Mouse (Mus musculus) gastrocnemius, postnatal 14 days (tissue): ENCODE results near the gene Rimbp2. TPM values are rescaled to one million over a fixed set of nuclear protein-coding genes. Genes with fewer than 3 reads are reported as not detected.

Experiments
- DNase-seq: peaks from one replicate; pipeline ENCODE4 v3.0.0; 2021; ENCODE audit warnings: mixed read lengths
- intact Hi-C: fragments of 180-260 bp; cut with DNase I; formaldehyde crosslinking; loops from one replicate; pipeline ENCODE4 v1.15.1; 2025; ENCODE audit warnings: low total_unique reads
- total RNA-seq, 2 experiments: library from RNA; stranded (reverse); gene quantifications; 2 replicates each; pipeline ENCODE4 v1.2.3; 2021

Rimbp2 gene
- total RNA-seq, 2 experiments from 2014 or later: 0.12 TPM; not detected in 1

GRCm38 (mm10) chr5:128860907-128861306 lies 92.4 kb downstream of the Rimbp2 start:
- no peak for DNase-seq
- intact Hi-C loops: no loop called here

GRCm38 (mm10) chr5:128852791-128853190 lies 100.5 kb downstream of the Rimbp2 start:
- DNase-seq: no peak

GRCm38 (mm10) chr5:128847806-128848205 lies 105.5 kb downstream of the Rimbp2 start:
- intact Hi-C loops: no loop called here
- no peak for DNase-seq

More at GRCm38 (mm10) chr5:128852791-128853190, 100.5 kb downstream of the Rimbp2 start:
- intact Hi-C loops: no loop called here

- intact Hi-C loops: no loop called here
- no peak for DNase-seq
Measured at GRCm38 (mm10) chr5:128846433-128847040, 106.7 kb downstream of the Rimbp2 start.

GRCm38 (mm10) chr5:128845033-128845432 lies 108.3 kb downstream of the Rimbp2 start:
- intact Hi-C loops: no loop called here
- no peak for DNase-seq

- intact Hi-C loops: no loop called here
- no peak for DNase-seq
Measured at GRCm38 (mm10) chr5:128843982-128844381, 109.3 kb downstream of the Rimbp2 start.

GRCm38 (mm10) chr5:128841541-128841940 lies 111.7 kb downstream of the Rimbp2 start:
- no peak for DNase-seq
- intact Hi-C loops: no loop called here

- intact Hi-C loops: no loop called here
- DNase-seq: no peak
Measured at GRCm38 (mm10) chr5:128837045-128837444, 116.2 kb downstream of the Rimbp2 start.

- DNase-seq: no peak
- intact Hi-C loops: no loop called here
Measured at GRCm38 (mm10) chr5:128834126-128834525, 119.2 kb downstream of the Rimbp2 start.

- DNase-seq: no peak
- intact Hi-C loops: no loop called here
Measured at GRCm38 (mm10) chr5:128822843-128823242, 130.4 kb downstream of the Rimbp2 start.

GRCm38 (mm10) chr5:128819638-128820285 lies 133.5 kb downstream of the Rimbp2 start:
- no peak for DNase-seq
- intact Hi-C loops: no loop called here

GRCm38 (mm10) chr5:128815629-128816028 lies 137.7 kb downstream of the Rimbp2 start:
- no peak for DNase-seq
- intact Hi-C loops: no loop called here

- intact Hi-C loops: no loop called here
- DNase-seq: no peak
Measured at GRCm38 (mm10) chr5:128815078-128815477, 138.2 kb downstream of the Rimbp2 start.

- intact Hi-C loops: no loop called here
- no peak for DNase-seq
Measured at GRCm38 (mm10) chr5:128813121-128813520, 140.2 kb downstream of the Rimbp2 start.

- intact Hi-C loops: no loop called here
- DNase-seq: no peak
Measured at GRCm38 (mm10) chr5:128811431-128811830, 141.9 kb downstream of the Rimbp2 start.

GRCm38 (mm10) chr5:128810006-128810405 lies 143.3 kb downstream of the Rimbp2 start:
- intact Hi-C loops: no loop called here
- DNase-seq: no peak

- no peak for DNase-seq
- intact Hi-C loops: no loop called here
Measured at GRCm38 (mm10) chr5:128809406-128809805, 143.9 kb downstream of the Rimbp2 start.

- DNase-seq: no peak
- intact Hi-C loops: no loop called here
Measured at GRCm38 (mm10) chr5:128808547-128809182, 144.6 kb downstream of the Rimbp2 start.

- DNase-seq: no peak
- intact Hi-C loops: no loop called here
Measured at GRCm38 (mm10) chr5:128807408-128807807, 145.9 kb downstream of the Rimbp2 start.

GRCm38 (mm10) chr5:128806296-128806998 lies 146.8 kb downstream of the Rimbp2 start:
- DNase-seq: peak; percentile 32
- intact Hi-C loops: no loop called here
